Mouse (Mus musculus) adrenal gland, adult 8-10 months (tissue): ENCODE measurements at regions not wholly inside any gene's neighbourhood (a gene's known extent, or its start where the extent isn't known, plus 50 kb on each side); places are given as distances from the start of the nearest gene placed in this dataset.

Source experiments
- DNase-seq: peaks from one replicate; pipeline ENCODE4 v3.0.0; 2022

- no peak for DNase-seq
These were observed 462.7 kb downstream of the Rnf144b start for GRCm38 (mm10) chr13:47585158-47585557.

GRCm38 (mm10) chr13:47602646-47603045 lies 480.2 kb downstream of the Rnf144b start:
- peak; percentile 45 for DNase-seq

- no peak for DNase-seq
These were observed 489.0 kb downstream of the Rnf144b start for GRCm38 (mm10) chr13:47611439-47611838.

- DNase-seq, result no peak
These were observed 514.2 kb downstream of the Rnf144b start for GRCm38 (mm10) chr13:47636511-47637103.

- no peak for DNase-seq
These were observed 519.9 kb downstream of the Rnf144b start for GRCm38 (mm10) chr13:47642341-47642740.

- DNase-seq, result no peak
These were observed 522.6 kb downstream of the Rnf144b start for GRCm38 (mm10) chr13:47645081-47645480.

- DNase-seq, result no peak
These were observed 525.2 kb downstream of the Rnf144b start for GRCm38 (mm10) chr13:47647693-47648092.

GRCm38 (mm10) chr13:47650093-47650492 lies 527.6 kb downstream of the Rnf144b start:
- no peak for DNase-seq

- no peak for DNase-seq
These were observed 544.0 kb downstream of the Rnf144b start for GRCm38 (mm10) chr13:47666470-47666869.

GRCm38 (mm10) chr13:47666956-47667701 lies 544.7 kb downstream of the Rnf144b start:
- peak; percentile 75 for DNase-seq

- DNase-seq, result no peak
These were observed 565.7 kb downstream of the Rnf144b start for GRCm38 (mm10) chr13:47688131-47688530.

- DNase-seq, result no peak
These were observed 567.2 kb upstream of the Id4 start for GRCm38 (mm10) chr13:47693815-47694214.

GRCm38 (mm10) chr13:47695877-47696276 lies 565.2 kb upstream of the Id4 start:
- DNase-seq, result no peak

- DNase-seq, result no peak
These were observed 560.5 kb upstream of the Id4 start for GRCm38 (mm10) chr13:47700556-47700955.

- DNase-seq, result no peak
These were observed 552.9 kb upstream of the Id4 start for GRCm38 (mm10) chr13:47707961-47708609.

GRCm38 (mm10) chr13:47709323-47709722 lies 551.7 kb upstream of the Id4 start:
- no peak for DNase-seq

GRCm38 (mm10) chr13:47712507-47712906 lies 548.5 kb upstream of the Id4 start:
- no peak for DNase-seq

GRCm38 (mm10) chr13:47716265-47716664 lies 544.8 kb upstream of the Id4 start:
- DNase-seq, result no peak

GRCm38 (mm10) chr13:47720645-47721044 lies 540.4 kb upstream of the Id4 start:
- DNase-seq, result no peak

- no peak for DNase-seq
These were observed 526.6 kb upstream of the Id4 start for GRCm38 (mm10) chr13:47734415-47734814.

GRCm38 (mm10) chr13:47735426-47736063 lies 525.5 kb upstream of the Id4 start:
- DNase-seq, result no peak

- no peak for DNase-seq
These were observed 512.1 kb upstream of the Id4 start for GRCm38 (mm10) chr13:47748906-47749305.

GRCm38 (mm10) chr13:47751033-47751432 lies 510.0 kb upstream of the Id4 start:
- no peak for DNase-seq
